Mouse (Mus musculus): ENCODE data around the gene 9630041A04Rik. TPM values are rescaled to one million over a fixed set of nuclear protein-coding genes. Genes with fewer than 3 reads are reported as not detected.
A peak's percentile ranks its signal among the peaks of the same experiment; 100 is the strongest.

9630041A04Rik gene
- total RNA-seq, 2 experiments from 2014 or later = not detected

GRCm38 (mm10) chr9:101918771-101919170, 57.1 kb downstream of the 9630041A04Rik start:
- no peak for ATAC-seq (replicated peaks; ENCODE audit: poor library complexity)

GRCm38 (mm10) chr9:101919324-101919723, 57.7 kb downstream of the 9630041A04Rik start:
- no peak for ATAC-seq (replicated peaks; ENCODE audit: poor library complexity)

- ATAC-seq (replicated peaks; ENCODE audit: poor library complexity) = no peak
Observed at GRCm38 (mm10) chr9:101922846-101923245, 61.2 kb downstream of the 9630041A04Rik start.

GRCm38 (mm10) chr9:101924829-101925228, 63.2 kb downstream of the 9630041A04Rik start:
- no peak for ATAC-seq (replicated peaks; ENCODE audit: poor library complexity)

GRCm38 (mm10) chr9:101933946-101934573, 72.4 kb downstream of the 9630041A04Rik start:
- ATAC-seq (replicated peaks; ENCODE audit: poor library complexity) = no peak

GRCm38 (mm10) chr9:101934887-101935286, 73.2 kb downstream of the 9630041A04Rik start:
- no peak for ATAC-seq (replicated peaks; ENCODE audit: poor library complexity)

- no peak for ATAC-seq (replicated peaks; ENCODE audit: poor library complexity)
Observed at GRCm38 (mm10) chr9:101938066-101938465, 76.4 kb downstream of the 9630041A04Rik start.

GRCm38 (mm10) chr9:101939006-101939405, 77.4 kb downstream of the 9630041A04Rik start:
- ATAC-seq (replicated peaks; ENCODE audit: poor library complexity) = no peak

- 0 out of 2 replicates have a peak, but pooled peaks have one; percentile 15 for ATAC-seq (replicated peaks; ENCODE audit: poor library complexity)
Observed at GRCm38 (mm10) chr9:101940182-101940581, 78.5 kb downstream of the 9630041A04Rik start.

GRCm38 (mm10) chr9:101942058-101942669, 80.5 kb downstream of the 9630041A04Rik start:
- ATAC-seq (replicated peaks; ENCODE audit: poor library complexity) = peak; percentile 66

- no peak for ATAC-seq (replicated peaks; ENCODE audit: poor library complexity)
Observed at GRCm38 (mm10) chr9:101945326-101945725, 83.7 kb downstream of the 9630041A04Rik start.

GRCm38 (mm10) chr9:101945814-101946213, 84.2 kb downstream of the 9630041A04Rik start:
- peak; percentile 63 for ATAC-seq (replicated peaks; ENCODE audit: poor library complexity)

- ATAC-seq (replicated peaks; ENCODE audit: poor library complexity) = no peak
Observed at GRCm38 (mm10) chr9:101950101-101950500, 88.5 kb downstream of the 9630041A04Rik start.

GRCm38 (mm10) chr9:101954529-101954928, 92.9 kb downstream of the 9630041A04Rik start:
- ATAC-seq (replicated peaks; ENCODE audit: poor library complexity) = no peak

- no peak for ATAC-seq (replicated peaks; ENCODE audit: poor library complexity)
Observed at GRCm38 (mm10) chr9:101956228-101956627, 94.6 kb downstream of the 9630041A04Rik start.

GRCm38 (mm10) chr9:101971806-101972205, 110.2 kb downstream of the 9630041A04Rik start:
- ATAC-seq (replicated peaks; ENCODE audit: poor library complexity) = peak; percentile 73

- peak; percentile 69 for ATAC-seq (replicated peaks; ENCODE audit: poor library complexity)
Observed at GRCm38 (mm10) chr9:101972314-101972713, 110.7 kb downstream of the 9630041A04Rik start.

- ATAC-seq (replicated peaks; ENCODE audit: poor library complexity) = no peak
Observed at GRCm38 (mm10) chr9:101976884-101977465, 115.3 kb downstream of the 9630041A04Rik start.

GRCm38 (mm10) chr9:101981161-101981560, 119.5 kb downstream of the 9630041A04Rik start:
- no peak for ATAC-seq (replicated peaks; ENCODE audit: poor library complexity)

GRCm38 (mm10) chr9:101982378-101982777, 120.7 kb downstream of the 9630041A04Rik start:
- ATAC-seq (replicated peaks; ENCODE audit: poor library complexity) = no peak

- ATAC-seq (replicated peaks; ENCODE audit: poor library complexity) = peak; percentile 56
Observed at GRCm38 (mm10) chr9:101986910-101987309, 125.3 kb downstream of the 9630041A04Rik start.

- peak; percentile 18; the same call in 1 of the 2 replicates for ATAC-seq (replicated peaks; ENCODE audit: poor library complexity)
Observed at GRCm38 (mm10) chr9:101990032-101990431, 128.4 kb downstream of the 9630041A04Rik start.
